Mouse (Mus musculus): ENCODE results near the gene Togaram2. TPM values are rescaled to one million over a fixed set of nuclear protein-coding genes. Genes with fewer than 3 reads are reported as not detected.

The Togaram2 gene
- polyA plus RNA-seq, 1 experiment: 6.2 TPM

DNA sequence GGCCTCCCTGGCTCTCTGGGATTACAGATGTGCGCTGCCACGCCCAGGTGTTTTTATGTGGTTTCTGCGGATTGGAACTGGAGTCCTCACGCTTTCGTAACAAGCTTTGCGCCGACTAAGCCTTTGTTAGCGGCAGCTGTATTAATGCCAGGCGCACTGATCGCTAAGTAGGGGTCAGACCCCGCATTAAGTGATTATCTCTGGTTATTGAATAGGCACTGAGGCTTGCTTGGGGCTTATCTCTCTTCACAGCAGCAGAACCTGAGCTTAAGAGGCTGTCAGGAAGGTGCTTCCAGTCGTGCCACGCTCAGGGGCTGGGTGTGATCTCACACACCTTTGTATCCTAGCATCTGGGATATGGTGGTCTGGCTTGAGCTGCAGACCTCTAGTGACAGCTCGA is 8.6 kb downstream of the Togaram2 start:
- no peak for DNase-seq (ENCODE audit: extremely low spot score in 1 of 2, low spot score in 1 of 2)

DNA sequence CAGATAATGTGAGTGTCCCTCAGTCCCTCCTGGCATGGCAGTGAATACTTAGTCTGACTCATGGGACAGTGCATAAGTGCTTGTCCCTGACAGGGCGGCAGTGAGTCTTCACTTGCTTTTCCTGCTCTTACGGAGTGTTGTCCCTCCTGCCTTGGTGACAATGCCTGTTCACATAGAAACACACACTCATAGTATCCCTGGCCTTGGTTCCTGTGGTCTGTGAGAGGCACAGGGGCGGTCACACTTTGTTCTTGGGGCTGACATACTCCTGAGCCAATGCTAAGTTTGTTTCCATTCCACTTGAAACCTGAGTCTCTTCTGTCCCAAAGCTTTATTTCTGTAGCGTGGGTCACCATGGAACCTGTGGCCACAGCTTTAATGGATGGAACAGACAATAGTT is 9.3 kb downstream of the Togaram2 start:
- no peak for DNase-seq (ENCODE audit: extremely low spot score in 1 of 2, low spot score in 1 of 2)

DNA sequence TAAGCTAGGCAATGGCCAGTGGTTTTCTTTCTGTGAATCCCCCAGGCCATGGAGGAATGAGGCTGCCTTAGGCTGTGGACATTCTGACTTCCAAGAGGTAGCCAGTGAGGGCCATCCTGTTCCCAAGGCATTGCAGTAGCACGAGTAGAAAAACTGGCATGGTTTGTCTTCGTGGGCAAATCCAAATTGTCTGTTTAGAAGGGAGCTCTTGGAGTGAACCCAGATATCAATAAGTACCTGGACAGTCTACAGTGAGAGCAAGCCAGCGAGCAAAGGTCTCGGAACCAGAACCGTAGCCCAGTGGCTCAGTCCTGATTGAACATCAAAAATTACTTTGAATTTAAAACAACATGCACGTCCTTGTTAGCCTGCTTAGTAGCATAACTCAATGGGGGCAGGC is 10.2 kb downstream of the Togaram2 start:
- DNase-seq (ENCODE audit: extremely low spot score in 1 of 2, low spot score in 1 of 2): no peak

DNA sequence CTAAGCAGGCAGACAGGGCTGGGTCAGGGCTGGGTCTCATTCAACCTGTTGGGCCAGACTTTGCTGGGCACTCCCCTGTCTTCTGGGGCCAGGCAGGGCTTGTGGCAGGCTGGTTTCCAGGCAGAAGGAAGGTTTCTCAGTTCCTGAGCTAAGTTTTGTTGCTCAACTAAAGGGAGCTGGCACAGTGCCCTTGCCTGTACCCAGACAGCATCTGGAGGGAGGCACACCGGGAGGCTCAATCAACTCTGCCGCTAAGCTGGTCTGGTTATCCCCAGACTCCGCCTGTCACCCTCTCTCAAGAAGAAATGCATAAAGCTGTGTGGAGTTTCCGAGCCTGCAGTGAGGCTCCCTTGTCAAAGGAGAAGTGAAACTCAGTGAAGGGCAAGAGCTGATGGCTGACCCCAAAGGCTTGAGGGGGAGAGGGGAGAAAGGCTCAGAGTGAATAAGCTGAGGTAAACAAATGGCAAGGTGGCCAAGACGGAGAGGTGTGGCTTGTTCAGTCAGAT is 11.1 kb downstream of the Togaram2 start:
- peak in 1 of 2 experiments; percentile 47 for DNase-seq (ENCODE audit: extremely low spot score in 1 of 2, low spot score in 1 of 2)

DNA sequence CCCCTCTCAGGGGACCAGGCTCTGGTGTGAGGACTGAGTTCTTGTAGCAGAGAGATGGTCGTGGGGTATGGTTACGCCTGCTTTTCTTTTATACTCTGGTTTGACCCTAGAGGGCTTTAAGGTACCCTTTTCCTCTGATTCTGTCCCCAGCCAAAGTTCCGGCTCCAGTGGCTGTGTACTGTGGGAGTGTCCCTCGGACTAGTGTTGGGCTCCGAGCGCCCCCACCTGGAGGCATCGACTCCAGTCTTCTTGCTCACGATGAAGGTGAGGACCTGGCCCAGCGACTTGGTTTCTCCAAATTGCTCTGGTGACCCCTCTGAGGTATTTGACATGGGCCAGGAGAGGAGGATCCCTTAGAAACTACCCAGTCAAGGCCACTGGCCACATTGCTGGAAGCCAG is 14.4 kb downstream of the Togaram2 start:
- DNase-seq (ENCODE audit: extremely low spot score in 1 of 2, low spot score in 1 of 2): no peak

DNA sequence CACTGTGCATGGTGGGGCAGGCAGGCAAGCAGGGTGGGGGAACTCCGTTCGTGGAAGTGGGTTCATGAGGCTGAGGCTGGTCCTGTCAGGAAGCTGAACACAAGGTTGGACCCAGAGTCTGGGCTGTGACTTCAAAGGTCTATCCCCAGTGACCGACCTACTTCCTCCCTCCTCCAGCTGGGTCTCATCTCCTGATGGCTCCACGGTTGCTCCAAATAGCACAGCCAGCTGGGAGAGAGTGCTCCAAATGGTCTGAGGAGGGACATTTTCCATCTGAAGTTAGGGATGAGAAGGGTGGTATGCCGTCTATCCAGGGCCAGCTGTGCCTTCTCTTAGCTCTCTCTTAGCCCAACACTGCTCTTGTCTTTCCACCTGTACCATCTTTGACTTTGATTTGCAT is 16.8 kb downstream of the Togaram2 start:
- no peak for DNase-seq (ENCODE audit: extremely low spot score in 1 of 2, low spot score in 1 of 2)

DNA sequence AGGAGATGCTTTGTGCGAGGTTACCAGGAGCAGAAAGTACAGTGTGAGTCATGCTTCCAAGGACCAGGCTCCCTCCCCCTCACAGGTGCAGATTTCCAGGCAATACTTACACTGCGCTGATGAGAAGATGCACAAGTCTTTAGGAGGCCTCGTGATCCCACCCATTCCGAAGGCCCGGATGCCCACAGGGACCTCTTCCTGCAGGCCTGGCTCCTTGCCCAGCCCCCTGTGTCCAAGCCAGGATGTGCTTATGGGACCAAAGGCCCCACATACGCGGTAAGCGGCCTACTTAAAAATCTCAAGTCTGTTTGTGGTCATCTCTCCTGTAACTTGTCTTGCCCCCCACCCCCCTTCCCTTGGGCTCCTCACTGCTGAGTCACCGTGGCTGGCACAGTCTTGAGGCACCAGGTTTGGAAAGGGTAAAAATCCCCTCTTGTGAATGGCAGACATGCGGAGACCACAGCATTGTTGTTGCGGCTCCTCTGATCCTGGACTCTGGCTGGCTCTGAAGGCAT is 18.4 kb downstream of the Togaram2 start:
- peak; percentile 41 to 65 for DNase-seq (ENCODE audit: extremely low spot score in 1 of 2, low spot score in 1 of 2)

DNA sequence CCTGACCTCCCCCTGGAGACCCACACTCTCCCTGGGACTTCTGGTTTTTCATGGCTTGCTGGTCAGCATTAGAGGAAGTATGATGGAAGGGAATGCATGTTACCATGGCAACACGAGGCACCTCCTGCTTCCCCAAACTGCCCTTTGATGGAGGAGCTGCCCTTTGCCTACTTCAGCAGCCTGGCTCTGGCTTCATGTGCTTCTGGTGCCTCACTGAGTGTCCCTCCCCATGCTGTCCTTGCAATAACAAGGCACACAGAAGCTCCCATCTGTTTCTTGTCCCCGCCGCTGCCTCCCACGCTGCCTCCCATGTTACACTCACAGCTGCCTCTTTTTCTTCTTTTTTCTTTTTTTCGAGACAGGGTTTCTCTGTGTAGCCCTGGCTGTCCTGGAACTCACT is 20.3 kb downstream of the Togaram2 start:
- peak; percentile 56 to 79 for DNase-seq (ENCODE audit: extremely low spot score in 1 of 2, low spot score in 1 of 2)

DNA sequence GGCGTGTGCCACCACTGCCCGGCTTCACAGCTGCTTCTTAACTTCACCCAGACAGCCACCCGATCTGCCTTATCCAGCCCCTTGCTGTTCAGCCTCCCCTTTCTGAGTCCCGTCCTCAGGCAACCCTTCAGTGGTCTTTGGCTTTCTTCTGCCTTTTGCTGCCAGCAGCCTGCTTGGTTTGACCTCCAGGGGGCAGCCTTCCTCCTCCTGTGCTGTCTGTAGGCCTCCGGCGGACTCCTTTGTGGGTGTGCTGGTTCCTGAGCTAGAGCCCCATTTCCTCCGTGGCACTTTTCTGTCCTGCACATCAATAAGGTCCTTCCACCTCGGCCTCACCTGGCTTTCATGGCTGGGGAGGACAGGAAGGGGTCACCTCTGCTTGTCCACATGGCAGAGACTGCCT is 20.7 kb downstream of the Togaram2 start:
- peak in 1 of 2 experiments; percentile 24 for DNase-seq (ENCODE audit: extremely low spot score in 1 of 2, low spot score in 1 of 2)

DNA sequence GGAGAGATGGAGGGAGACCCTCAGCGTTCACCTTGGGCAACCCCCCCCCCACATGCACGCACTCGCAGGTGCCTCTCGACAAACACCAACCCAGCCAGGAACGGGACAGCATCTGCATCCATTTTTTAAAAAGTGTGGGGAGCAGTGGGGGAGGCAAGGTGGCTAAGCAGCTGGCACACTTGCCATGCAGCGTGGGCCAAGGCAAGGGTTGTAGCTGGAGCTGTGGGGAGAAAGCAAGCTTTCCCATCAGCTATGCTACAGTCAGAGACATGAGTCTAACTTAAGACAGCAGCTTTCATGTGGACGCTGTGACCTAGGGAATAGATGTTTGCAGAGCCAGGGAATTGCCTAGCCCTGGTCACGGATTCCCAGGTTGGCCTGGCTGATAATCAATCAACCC is 22.1 kb downstream of the Togaram2 start:
- DNase-seq (ENCODE audit: extremely low spot score in 1 of 2, low spot score in 1 of 2): peak in 1 of 2 experiments; percentile 59

DNA sequence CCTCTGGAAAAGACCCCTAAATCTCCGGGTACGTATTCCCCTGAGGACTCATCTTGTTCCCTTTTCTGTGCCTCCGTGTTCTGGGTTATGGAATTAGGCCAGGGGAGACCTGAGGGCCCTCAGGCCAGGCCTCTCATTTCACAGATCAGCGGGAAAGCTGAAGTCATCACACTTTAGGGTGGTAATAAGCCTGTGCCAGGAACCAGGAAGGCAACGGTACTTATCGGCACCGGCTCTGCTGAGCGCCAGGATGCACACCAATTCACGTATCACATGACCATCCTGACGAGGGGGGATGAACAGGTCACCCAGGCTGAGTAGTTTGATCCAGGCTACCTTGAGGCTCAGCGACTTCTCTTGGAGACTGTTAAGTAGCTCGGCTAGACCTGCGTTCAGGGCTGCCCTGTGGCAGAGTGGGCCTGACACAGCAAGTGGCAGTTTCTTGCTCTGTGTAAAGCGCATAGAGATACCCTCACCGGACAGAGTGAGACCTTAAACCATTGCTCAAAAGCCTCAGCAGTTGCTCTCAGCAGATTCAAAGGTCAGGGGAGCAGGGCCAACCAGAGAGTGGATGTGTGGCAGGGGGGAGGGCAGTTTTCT is 22.8 kb downstream of the Togaram2 start:
- DNase-seq (ENCODE audit: extremely low spot score in 1 of 2, low spot score in 1 of 2): no peak

DNA sequence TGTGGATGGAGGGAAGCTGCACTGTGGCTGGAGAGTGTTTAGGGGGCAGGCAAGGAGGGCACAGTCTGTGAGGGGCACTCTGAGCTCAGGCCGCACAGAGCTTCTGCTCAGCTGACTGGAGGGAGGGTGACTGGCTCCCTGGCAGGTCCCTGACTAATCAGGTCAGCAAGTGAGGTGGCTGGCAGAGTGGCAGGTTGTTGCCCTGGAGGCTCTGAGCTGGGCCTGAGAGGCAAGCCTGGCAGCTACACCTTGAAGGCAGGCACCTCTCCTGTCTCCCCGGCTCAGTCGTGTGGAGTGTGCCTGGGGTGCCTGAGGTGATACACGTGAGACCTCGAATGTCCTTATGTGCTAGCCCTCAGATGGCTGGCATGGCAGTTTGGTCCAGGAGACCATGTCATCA is 23.3 kb downstream of the Togaram2 start:
- no peak for DNase-seq (ENCODE audit: extremely low spot score in 1 of 2, low spot score in 1 of 2)

DNA sequence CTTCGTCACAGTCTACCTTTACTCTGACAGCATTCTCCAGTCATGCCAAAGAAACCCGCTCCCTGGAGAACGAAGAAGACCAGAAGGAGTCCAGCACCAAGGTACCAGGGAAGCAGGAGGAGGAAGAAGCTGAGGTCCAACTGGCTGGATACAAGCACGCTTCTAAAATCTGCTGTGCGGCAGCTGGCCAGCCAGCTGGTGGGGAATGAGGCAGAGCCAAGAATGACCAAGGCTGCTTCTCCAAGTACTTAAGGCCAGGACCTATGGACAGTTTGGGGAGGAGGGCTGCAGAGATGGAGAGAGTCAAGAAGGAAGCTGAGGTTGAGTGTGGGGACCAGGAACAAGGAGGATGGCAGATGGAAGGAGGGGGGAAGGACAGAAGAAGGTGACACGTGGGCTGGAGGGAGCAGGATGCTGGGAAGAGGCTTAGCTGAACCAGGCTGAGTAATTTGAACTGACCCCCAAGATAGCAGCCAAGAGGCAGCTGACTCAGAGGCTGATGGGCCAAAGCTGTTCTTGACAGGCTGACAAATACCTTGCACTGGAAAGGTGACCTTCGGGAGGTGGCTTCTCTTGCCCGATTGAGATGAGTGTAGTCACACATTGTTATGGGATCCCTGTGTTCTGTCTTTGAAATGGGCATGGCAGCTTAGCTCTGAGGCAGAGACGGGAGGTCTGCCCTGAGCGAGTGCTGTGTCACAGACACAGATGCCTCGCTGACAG is 25.0 kb downstream of the Togaram2 start:
- peak in 1 of 2 experiments; percentile 27 for DNase-seq (ENCODE audit: extremely low spot score in 1 of 2, low spot score in 1 of 2)

DNA sequence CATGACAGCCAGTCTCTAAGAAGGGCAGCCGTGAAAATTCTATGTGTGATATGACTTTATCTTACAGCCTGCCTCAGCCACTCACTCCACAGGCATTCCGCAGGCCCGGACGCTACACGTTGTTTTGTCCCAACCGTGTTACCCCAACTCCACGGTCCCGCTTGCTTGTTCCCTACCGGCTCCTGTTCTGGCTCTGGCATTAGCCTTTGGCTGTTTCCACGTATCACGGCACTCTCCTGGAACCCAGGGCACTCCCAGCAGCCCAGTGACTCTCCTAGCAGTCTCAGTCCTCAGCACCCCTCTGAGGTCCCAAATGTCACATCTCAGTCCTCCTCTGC is 25.5 kb downstream of the Togaram2 start:
- DNase-seq (ENCODE audit: extremely low spot score in 1 of 2, low spot score in 1 of 2): no peak

DNA sequence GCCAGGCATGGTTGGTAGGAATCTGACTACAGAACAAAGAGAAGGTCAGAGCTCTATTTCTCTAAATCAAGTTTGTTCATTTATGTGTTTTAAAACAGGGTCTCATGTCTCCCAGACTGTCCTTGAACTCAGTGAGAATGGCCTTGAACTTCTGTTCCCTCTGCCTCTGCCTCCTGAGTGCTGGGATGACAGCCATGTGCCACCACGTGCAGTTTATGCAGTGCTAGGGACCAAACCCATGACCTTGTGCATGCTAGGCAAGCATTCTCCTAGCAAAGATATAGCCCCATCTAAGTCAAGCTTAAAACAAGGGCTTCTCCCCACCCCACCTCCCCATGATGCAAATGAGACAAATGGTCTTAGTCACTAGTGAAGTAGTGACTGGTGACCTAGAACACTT is 32.1 kb downstream of the Togaram2 start:
- DNase-seq (ENCODE audit: extremely low spot score in 1 of 2, low spot score in 1 of 2): no peak

DNA sequence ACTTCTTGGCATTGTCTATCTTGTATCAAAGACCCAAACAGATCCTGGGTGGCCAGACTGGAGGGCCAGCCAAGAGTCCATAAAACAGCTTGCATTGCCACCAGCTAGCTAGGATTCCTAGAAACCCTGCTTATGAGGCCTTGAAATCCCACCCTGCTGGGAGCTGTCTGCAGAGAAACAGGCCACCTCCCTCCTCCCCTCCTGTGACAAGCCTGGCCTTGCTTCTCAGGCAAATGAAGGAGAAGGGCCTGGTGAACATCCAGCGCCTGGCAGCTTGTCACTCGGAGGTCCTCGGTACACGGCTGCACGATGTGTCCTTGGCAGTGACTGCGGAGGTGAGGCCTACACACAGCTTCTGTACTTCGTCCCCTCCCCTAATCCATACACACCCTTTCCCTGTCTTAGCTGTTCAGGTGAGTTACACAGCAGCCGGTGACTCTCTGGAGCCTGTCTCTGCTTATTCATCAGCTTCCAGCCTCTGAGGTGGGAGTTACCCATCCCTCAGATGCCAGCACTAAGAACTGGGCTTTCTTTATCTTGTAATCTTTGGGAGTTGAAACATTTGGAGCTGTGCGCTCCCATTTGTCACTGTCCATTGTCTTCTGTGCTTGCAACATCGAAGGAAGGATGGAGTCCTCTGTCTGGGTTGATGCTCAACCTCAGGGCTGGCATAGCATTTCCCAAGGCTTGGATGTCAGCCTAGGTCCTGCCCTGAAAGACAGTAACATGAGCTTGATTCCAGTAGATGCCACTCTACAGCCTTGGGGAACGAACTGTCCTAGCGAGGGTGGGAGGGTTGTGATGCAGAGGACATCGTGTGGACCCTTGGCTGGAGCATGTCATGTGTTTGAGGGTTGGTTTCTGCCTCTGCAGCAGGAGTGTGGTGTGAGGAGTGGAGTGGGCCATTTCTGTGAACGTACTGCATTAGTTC is 32.8 kb downstream of the Togaram2 start:
- no peak for DNase-seq (ENCODE audit: extremely low spot score in 1 of 2, low spot score in 1 of 2)

DNA sequence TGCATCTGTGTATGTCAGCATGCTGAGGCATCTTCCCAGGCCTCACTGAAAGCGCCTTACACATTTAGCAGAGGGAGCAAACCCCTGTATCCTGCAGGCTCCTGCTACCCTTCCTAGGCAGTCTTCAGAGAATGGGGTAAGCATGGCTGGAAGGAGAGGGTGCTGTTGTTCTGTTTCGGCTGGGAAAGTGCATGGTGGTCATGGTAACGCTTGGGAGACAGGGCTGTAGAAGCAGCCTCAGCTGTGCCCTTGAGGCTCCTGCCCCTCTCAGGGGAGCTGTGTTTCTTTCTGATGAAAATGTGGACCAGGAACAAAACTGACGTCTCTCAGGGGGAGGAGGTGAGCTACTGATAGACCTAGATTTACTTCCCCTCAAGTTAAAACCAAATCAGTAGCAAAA is 34.7 kb downstream of the Togaram2 start:
- DNase-seq (ENCODE audit: extremely low spot score in 1 of 2, low spot score in 1 of 2): no peak

DNA sequence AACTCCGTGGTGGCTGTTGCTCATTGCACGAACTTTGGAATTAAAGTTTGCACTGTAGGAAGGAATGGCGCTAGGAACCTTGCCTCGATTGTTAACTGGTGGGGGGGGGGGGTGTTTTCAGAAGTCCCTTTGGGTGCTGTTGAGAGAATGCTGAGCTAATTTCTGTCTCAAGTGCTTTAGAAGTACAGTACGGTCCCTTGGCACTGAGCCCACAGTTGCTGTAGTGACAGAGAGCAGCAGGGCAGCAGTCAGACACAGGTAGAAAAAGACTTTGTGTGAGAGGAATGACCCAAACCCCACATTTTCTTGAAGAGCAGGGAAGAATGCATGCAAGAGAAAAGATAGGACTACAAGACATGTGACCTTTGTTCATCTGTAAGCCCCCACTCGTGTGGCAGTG is 39.2 kb downstream of the Togaram2 start:
- no peak for DNase-seq (ENCODE audit: extremely low spot score in 1 of 2, low spot score in 1 of 2)

DNA sequence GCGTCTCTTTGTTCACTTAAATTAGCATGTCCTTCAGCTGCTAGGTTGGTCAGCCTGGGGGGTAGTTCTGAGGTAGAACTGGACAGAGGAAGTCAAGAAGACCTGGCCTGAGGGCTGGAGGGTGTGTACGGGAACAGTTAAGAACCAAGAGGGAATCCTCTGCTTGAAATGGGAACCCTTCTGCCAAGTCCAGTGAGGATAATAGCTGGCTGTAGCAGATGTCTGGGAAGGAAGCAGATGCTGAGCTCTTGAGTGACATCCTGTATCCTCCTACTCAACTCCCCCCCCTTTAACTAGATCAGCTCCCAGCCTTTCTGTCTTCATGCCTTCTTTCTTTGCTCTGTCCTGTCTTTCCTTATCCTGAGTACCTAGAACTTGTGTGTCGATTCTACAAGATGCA is 42.0 kb downstream of the Togaram2 start:
- DNase-seq (ENCODE audit: extremely low spot score in 1 of 2, low spot score in 1 of 2): peak; percentile 33 to 69

DNA sequence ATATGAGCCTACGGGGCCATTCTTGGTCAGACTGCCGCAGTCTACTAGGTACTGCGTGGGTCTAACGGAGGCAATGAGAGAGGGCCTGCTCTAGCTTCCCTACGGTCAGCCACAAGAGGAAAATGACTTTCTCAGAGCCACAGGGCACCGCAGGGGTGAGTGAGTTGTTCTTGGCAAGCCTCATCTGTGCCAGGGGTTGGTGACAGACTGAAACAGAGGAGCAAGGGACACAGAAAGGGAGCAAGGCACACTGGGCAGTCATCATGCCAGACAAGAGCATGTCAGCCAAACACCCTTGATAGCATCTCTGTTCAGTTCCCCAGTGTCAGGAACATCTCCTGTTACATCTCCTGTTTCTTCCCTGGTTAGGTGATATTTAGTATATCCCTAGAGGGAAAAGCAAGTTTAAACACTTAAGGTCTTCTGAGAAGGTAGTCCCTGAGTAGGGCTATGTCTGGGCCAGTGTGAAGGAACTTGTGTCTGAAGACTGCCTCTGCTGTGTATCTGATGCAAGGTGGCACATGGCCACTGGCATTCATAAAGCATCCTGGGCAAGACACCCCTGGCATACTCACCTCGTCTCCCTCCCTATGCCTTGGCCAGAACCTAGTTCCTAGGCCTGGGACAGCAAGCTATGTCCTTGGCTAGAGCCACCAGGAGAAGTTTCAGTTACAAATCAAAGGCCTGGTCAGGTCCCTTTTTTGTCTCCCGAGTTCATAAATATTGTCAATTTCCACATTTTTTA is 45.0 kb downstream of the Togaram2 start:
- no peak for DNase-seq (ENCODE audit: extremely low spot score in 1 of 2, low spot score in 1 of 2)

Data from frontal cortex, adult 2 months (tissue).